Mouse (Mus musculus) thymus, adult 2 months (tissue): ENCODE data around the gene Whrn. TPM values are rescaled to one million over a fixed set of nuclear protein-coding genes. Genes with fewer than 3 reads are reported as not detected.

Experiments
- DNase-seq: peaks from one replicate; pipeline ENCODE4 v3.0.0; 2021
- H3K27ac ChIP-seq: fragments of 200-500 bp; 2 replicates; pipeline ENCODE4 v1.5.1; 2012; ENCODE audit warnings: low read length, control low read depth; ENCODE audit not compliant: control insufficient read depth, insufficient read depth
- H3K27me3 ChIP-seq: fragments of 200-500 bp; 2 replicates; pipeline ENCODE4 v1.6.1; 2012; ENCODE audit warnings: mild to moderate bottlenecking, low read length, moderate library complexity, mixed read lengths; ENCODE audit not compliant: control insufficient read depth, insufficient read depth
- H3K36me3 ChIP-seq: fragments of 200-500 bp; 2 replicates; pipeline ENCODE4 v1.6.1; 2012; ENCODE audit warnings: mild to moderate bottlenecking, low read length, moderate library complexity; ENCODE audit not compliant: control insufficient read depth, insufficient read depth
- H3K4me1 ChIP-seq: fragments of 200-500 bp; replicated peaks from 2 replicates; pipeline ENCODE4 v1.6.1; 2012; ENCODE audit warnings: low read length; ENCODE audit not compliant: control insufficient read depth, insufficient read depth
- H3K4me3 ChIP-seq: fragments of 200-500 bp; 2 replicates; pipeline ENCODE4 v1.5.1; 2012; ENCODE audit warnings: mild to moderate bottlenecking, low read length, control low read depth, moderate library complexity; ENCODE audit not compliant: control insufficient read depth, insufficient read depth
- CTCF ChIP-seq: fragments of 200-500 bp; IDR thresholded peaks from 2 replicates; pipeline ENCODE4 v1.5.1; 2012; ENCODE audit warnings: mild to moderate bottlenecking, control low read depth, low read length, moderate library complexity, borderline replicate concordance; ENCODE audit not compliant: control insufficient read depth, poor library complexity, insufficient read depth; ENCODE audit errors: extremely low read depth
- POLR2A ChIP-seq: fragments of 200-500 bp; IDR thresholded peaks from 2 replicates; pipeline ENCODE4 v1.6.1; 2012; ENCODE audit warnings: mild to moderate bottlenecking, low read length, control low read depth, moderate library complexity; ENCODE audit not compliant: control insufficient read depth, poor library complexity, insufficient read depth; ENCODE audit errors: extremely low read depth
- WGBS: fragments of 180-500 bp; shearing (Covaris S2); methylation state at CpG from one replicate; pipeline ENCODE4 v1.1.7; 2018; 5-methylcytosine and 5-hydroxymethylcytosine counted together
- polyA plus RNA-seq: library from polyadenylated mRNA; depleted of rRNA; stranded (reverse); fragments of >200 nt; gene quantifications from 2 replicates; pipeline ENCODE4 v1.2.3, GENCODE M21; 2012

The Whrn gene
- polyA plus RNA-seq, 1 experiment: 132 TPM

GRCm38 (mm10) chr4:63487916-63488315, 7.9 kb downstream of the Whrn start:
- WGBS: 100% methylated on average over 2 of the region's 2 CpGs
- peaks cover 53% of the 10 kb centered on the region for H3K4me1 ChIP-seq
- H3K36me3 ChIP-seq: no peaks in the 10 kb centered on the region
- no peak for TF ChIP-seq CTCF
- no peak for TF ChIP-seq POLR2A
- no peak for DNase-seq
- no peaks in the 10 kb centered on the region for H3K27me3 ChIP-seq
- no peak overlapping the region for H3K4me3 ChIP-seq
- H3K27ac ChIP-seq: no peak overlapping the region

GRCm38 (mm10) chr4:63487256-63487655, 8.5 kb downstream of the Whrn start:
- peaks cover 52% of the 10 kb centered on the region for H3K4me1 ChIP-seq

GRCm38 (mm10) chr4:63486523-63486922, 9.3 kb downstream of the Whrn start:
- WGBS: 46% methylated on average over 4 of the region's 4 CpGs
- DNase-seq: peak; percentile 77
- no peak for TF ChIP-seq CTCF
- TF ChIP-seq POLR2A: no peak
- Histone ChIP-seq H3K27me3 (no peaks in the 10 kb centered on the region), H3K27ac (peak overlapping the region; percentile 35; the same call in 1 of the 2 replicates), H3K4me1 (peaks cover 52% of the 10 kb centered on the region), H3K4me3 (no peak overlapping the region), H3K36me3 (no peaks in the 10 kb centered on the region)

More at GRCm38 (mm10) chr4:63487256-63487655, 8.5 kb downstream of the Whrn start:
- Histone ChIP-seq H3K4me3 (no peak overlapping the region), H3K36me3 (no peaks in the 10 kb centered on the region), H3K27me3 (no peaks in the 10 kb centered on the region), H3K27ac (no peak overlapping the region)
- 92% methylated on average over 6 of the region's 6 CpGs for WGBS
- TF ChIP-seq POLR2A (no peak), CTCF (no peak)
- no peak for DNase-seq

- Histone ChIP-seq H3K27me3 (no peaks in the 10 kb centered on the region), H3K36me3 (no peaks in the 10 kb centered on the region), H3K4me3 (no peak overlapping the region), H3K4me1 (peaks cover 48% of the 10 kb centered on the region), H3K27ac (no peak overlapping the region)
- no peak for DNase-seq
- WGBS: 91% methylated on average over 7 of the region's 7 CpGs
- no peak for TF ChIP-seq POLR2A
- TF ChIP-seq CTCF: no peak
Observed at GRCm38 (mm10) chr4:63483741-63484140, 12.1 kb downstream of the Whrn start.

- 39% methylated on average over 11 of the region's 11 CpGs for WGBS
- no peaks in the 10 kb centered on the region for H3K27me3 ChIP-seq
- H3K27ac ChIP-seq: peak overlapping the region; percentile 91
- DNase-seq: no peak
- H3K36me3 ChIP-seq: no peaks in the 10 kb centered on the region
- H3K4me1 ChIP-seq: peaks cover 38% of the 10 kb centered on the region
- H3K4me3 ChIP-seq: no peak overlapping the region
- 0 out of 2 replicates have a peak, but pooled peaks have one; percentile 14 for TF ChIP-seq POLR2A
- TF ChIP-seq CTCF: peak; percentile 53; the same call in 1 of the 2 replicates
Observed at GRCm38 (mm10) chr4:63480845-63481167, 15.0 kb downstream of the Whrn start.

- Histone ChIP-seq H3K4me1 (peaks cover 42% of the 10 kb centered on the region), H3K36me3 (no peaks in the 10 kb centered on the region), H3K27ac (peak overlapping the region; percentile 91), H3K4me3 (no peak overlapping the region), H3K27me3 (no peaks in the 10 kb centered on the region)
- WGBS: 34% methylated on average over 11 of the region's 11 CpGs
- DNase-seq: peak; percentile 80
- TF ChIP-seq CTCF (peak; percentile 52; the same call in 1 of the 2 replicates), POLR2A (no peak)
Observed at GRCm38 (mm10) chr4:63480098-63480844, 15.5 kb downstream of the Whrn start.

GRCm38 (mm10) chr4:63478036-63478435, 17.8 kb downstream of the Whrn start:
- DNase-seq: peak; percentile 21
- Histone ChIP-seq H3K36me3 (no peaks in the 10 kb centered on the region), H3K27ac (0 out of 2 replicates have a peak overlapping the region, but pooled peaks have one; percentile 2), H3K4me3 (no peak overlapping the region), H3K27me3 (no peaks in the 10 kb centered on the region), H3K4me1 (peaks cover 59% of the 10 kb centered on the region)
- 60% methylated on average over 7 of the region's 7 CpGs for WGBS
- TF ChIP-seq POLR2A (no peak), CTCF (no peak)
